Mouse (Mus musculus) midbrain, embryonic 10.5 days (tissue): ENCODE measurements around the gene Gm17428. TPM values are rescaled to one million over a fixed set of nuclear protein-coding genes. Genes with fewer than 3 reads are reported as not detected.
"Not testable (repeated sequence)": the region's sequence is repeated elsewhere in the genome, so short reads cannot be mapped to it uniquely, and the experiment has no call there.

ENCODE experiments used
- DNase-seq: peaks from one replicate; pipeline ENCODE4 v3.0.0-alpha.2; 2017; ENCODE audit warnings: low spot score
- H3K27ac ChIP-seq: fragments of 300-500 bp; sonication (generic); replicated peaks from 2 replicates; pipeline ENCODE4 v1.5.1; 2016; ENCODE audit warnings: mild to moderate bottlenecking
- H3K27me3 ChIP-seq: fragments of 300-500 bp; sonication (generic); 2 replicates; pipeline ENCODE4 v1.6.1; 2016; ENCODE audit warnings: low read depth, mild to moderate bottlenecking; ENCODE audit not compliant: poor library complexity, severe bottlenecking
- H3K36me3 ChIP-seq: fragments of 300-500 bp; sonication (generic); 2 replicates; pipeline ENCODE4 v1.6.1; 2016; ENCODE audit warnings: mild to moderate bottlenecking, moderate library complexity
- H3K4me1 ChIP-seq: fragments of 300-500 bp; sonication (generic); 2 replicates; pipeline ENCODE4 v1.6.1; 2016
- H3K4me3 ChIP-seq: fragments of 300-500 bp; sonication (generic); 2 replicates; pipeline ENCODE4 v1.5.1; 2016; ENCODE audit warnings: mild to moderate bottlenecking, moderate library complexity
- H3K9me3 ChIP-seq: fragments of 300-500 bp; sonication (generic); replicated peaks from 2 replicates; pipeline ENCODE4 v1.6.1; 2016; ENCODE audit warnings: mild to moderate bottlenecking
- WGBS: fragments of 180-500 bp; shearing (Covaris S2); methylation state at CpG from one replicate; pipeline ENCODE4 v1.1.7; 2016; 5-methylcytosine and 5-hydroxymethylcytosine counted together
- polyA plus RNA-seq: library from polyadenylated mRNA; unstranded; fragments of >200 nt; fragmentation: Nextera tagmentation; extraction: Ambion mirVana; gene quantifications from 2 replicates; pipeline ENCODE4 v1.2.1, GENCODE M21; 2016

Gm17428 gene
- polyA plus RNA-seq, 1 experiment from 2014 or later = not detected

GRCm38 (mm10) chr14:54941024-54941978, 35.4 kb upstream of the Gm17428 start:
- H3K9me3 ChIP-seq = no peaks in the 10 kb centered on the region
- WGBS = 68% methylated on average over 13 of the region's 13 CpGs
- H3K27me3 ChIP-seq = no peaks in the 10 kb centered on the region
- DNase-seq = no peak
- no peak overlapping the region for H3K4me3 ChIP-seq
- H3K4me1 ChIP-seq = peaks cover 5% of the 10 kb centered on the region
- no peak overlapping the region for H3K27ac ChIP-seq
- no peaks in the 10 kb centered on the region for H3K36me3 ChIP-seq

- 91% methylated on average over 8 of the region's 8 CpGs for WGBS
- Histone ChIP-seq H3K27ac (no peak overlapping the region), H3K27me3 (no peaks in the 10 kb centered on the region), H3K4me1 (no peaks in the 10 kb centered on the region), H3K4me3 (no peak overlapping the region), H3K9me3 (no peaks in the 10 kb centered on the region), H3K36me3 (no peaks in the 10 kb centered on the region)
- no peak for DNase-seq
Observed at GRCm38 (mm10) chr14:54942479-54942878, 34.3 kb upstream of the Gm17428 start.

DNA sequence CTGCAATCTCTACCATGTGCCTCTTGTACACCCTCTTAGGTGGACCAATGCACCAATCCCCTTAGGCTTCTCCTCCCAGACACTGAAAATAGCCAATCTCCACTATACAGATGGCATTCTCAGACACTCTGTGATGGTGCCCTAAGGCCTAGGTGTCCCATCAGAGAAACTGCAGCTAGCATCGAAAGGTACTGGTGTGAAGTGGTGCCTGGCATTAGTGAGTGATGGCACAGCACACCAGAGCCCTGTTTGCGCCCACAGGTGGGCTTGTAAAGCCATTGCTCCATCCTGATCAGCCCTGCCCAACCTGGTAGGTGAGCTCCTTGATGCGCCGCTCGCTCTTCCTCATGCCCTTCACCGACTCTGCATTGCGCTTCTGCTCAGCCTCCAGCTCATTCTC, 32.8 kb upstream of the Gm17428 start:
- Histone ChIP-seq H3K4me1 (no peaks in the 10 kb centered on the region), H3K9me3 (no peaks in the 10 kb centered on the region), H3K4me3 (no peak overlapping the region), H3K27me3 (0 out of 2 replicates have a peak, but pooled peaks cover under 1% of the 10 kb centered on the region), H3K36me3 (no peaks in the 10 kb centered on the region), H3K27ac (no peak overlapping the region)
- DNase-seq = no peak
- 93% methylated on average over 7 of the region's 7 CpGs for WGBS

- no peaks in the 10 kb centered on the region for H3K4me1 ChIP-seq
- no peak overlapping the region for H3K27ac ChIP-seq
- no peaks in the 10 kb centered on the region for H3K9me3 ChIP-seq
- WGBS = 66% methylated on average over 2 of the region's 2 CpGs
- no peak overlapping the region for H3K4me3 ChIP-seq
- peaks cover 8% of the 10 kb centered on the region; the same call in 1 of the 2 replicates for H3K27me3 ChIP-seq
- no peak for DNase-seq
- no peaks in the 10 kb centered on the region for H3K36me3 ChIP-seq
Observed at GRCm38 (mm10) chr14:54944939-54945338, 31.8 kb upstream of the Gm17428 start.

DNA sequence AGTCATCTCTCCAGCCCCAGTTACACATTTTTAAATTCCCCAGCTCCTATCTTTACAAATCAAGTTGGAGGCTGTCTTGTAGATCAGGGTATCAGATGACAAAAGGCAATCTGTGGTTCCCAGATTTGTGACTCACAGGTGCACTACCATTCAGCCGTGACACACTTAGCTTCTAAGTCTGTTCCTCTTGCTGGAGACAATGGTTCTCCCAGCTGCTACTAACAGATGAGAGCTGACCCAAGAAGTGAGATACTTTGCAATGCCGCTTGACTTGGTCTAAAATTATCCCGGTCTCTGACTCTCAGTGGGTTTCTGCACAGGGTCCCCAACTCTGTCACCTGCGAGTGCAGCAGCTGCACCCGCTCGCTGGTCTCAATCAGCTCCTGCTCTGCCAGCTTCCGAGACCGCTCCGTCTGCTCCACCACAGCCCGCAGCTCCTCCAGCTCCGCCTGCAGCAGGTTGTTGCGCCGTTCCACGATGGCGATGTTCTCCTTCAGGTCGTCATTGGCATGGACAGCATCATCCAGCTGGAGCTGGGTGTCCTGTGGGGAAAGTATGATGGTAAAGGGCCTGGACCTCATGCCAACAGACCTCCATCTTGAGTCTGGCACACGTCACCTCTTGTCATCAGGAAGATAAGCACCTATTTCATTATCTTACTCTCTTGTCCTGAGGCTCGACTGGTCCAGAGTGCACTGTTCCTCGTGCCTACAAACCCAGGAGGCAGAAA, 30.6 kb upstream of the Gm17428 start:
- peaks cover 8% of the 10 kb centered on the region; the same call in 1 of the 2 replicates for H3K27me3 ChIP-seq
- WGBS = 86% methylated on average over 19 of the region's 19 CpGs
- H3K4me1 ChIP-seq = no peaks in the 10 kb centered on the region
- H3K27ac ChIP-seq = no peak overlapping the region
- DNase-seq = no peak
- no peak overlapping the region for H3K4me3 ChIP-seq
- H3K36me3 ChIP-seq = no peaks in the 10 kb centered on the region
- H3K9me3 ChIP-seq = no peaks in the 10 kb centered on the region

DNA sequence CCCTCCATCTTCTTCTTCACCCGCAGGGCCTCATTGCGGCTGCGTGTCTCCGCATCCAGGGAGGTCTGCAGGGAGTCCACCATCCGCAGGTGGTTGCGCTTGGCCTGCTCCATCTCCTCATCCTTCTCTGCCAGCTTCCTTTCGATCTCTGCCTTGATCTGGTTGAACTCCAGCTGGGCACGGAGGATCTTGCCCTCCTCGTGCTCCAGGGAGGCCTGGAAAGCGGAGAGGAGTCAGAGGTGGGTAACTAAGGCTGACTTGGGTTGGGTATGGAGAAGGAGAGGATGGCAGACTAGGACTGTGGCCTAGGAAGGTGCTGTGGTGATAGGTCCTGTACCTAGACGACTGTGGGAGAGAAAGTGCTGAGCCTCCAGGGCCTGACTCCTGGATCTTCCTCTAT, 29.7 kb upstream of the Gm17428 start:
- not testable (repeated sequence) for H3K27ac ChIP-seq, H3K4me3 ChIP-seq, H3K4me1 ChIP-seq, H3K9me3 ChIP-seq, H3K27me3 ChIP-seq, DNase-seq, H3K36me3 ChIP-seq
- 87% methylated on average over 11 of the region's 11 CpGs for WGBS

DNA sequence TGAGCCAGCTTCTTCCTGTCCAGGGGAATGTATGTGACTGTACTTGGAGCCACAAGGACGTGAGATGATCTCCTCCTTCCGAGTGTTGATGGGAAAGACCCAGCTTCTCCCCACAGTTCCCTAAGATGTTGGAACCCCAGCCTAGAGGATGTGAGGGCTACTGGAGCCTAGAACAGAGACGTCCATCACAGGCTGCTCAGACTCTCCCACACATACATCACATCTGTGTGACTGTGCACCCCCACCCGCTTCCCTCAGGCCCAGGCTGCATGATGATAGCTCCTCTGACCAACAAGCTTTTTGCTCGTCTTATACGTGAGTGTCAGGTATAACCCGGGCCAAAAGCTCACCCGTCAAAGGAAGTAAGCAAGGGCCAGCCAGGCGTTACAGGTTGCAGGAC, 28.0 kb upstream of the Gm17428 start:
- H3K27me3 ChIP-seq = peaks cover 8% of the 10 kb centered on the region; the same call in 1 of the 2 replicates
- H3K36me3 ChIP-seq = no peaks in the 10 kb centered on the region
- H3K9me3 ChIP-seq = no peaks in the 10 kb centered on the region
- DNase-seq = no peak
- H3K27ac ChIP-seq = no peak overlapping the region
- no peaks in the 10 kb centered on the region for H3K4me1 ChIP-seq
- no peak overlapping the region for H3K4me3 ChIP-seq
- WGBS = 93% methylated on average over 9 of the region's 9 CpGs

- 66% methylated on average over 12 of the region's 12 CpGs for WGBS
Observed at GRCm38 (mm10) chr14:54950493-54950892, 26.2 kb upstream of the Gm17428 start.

DNA sequence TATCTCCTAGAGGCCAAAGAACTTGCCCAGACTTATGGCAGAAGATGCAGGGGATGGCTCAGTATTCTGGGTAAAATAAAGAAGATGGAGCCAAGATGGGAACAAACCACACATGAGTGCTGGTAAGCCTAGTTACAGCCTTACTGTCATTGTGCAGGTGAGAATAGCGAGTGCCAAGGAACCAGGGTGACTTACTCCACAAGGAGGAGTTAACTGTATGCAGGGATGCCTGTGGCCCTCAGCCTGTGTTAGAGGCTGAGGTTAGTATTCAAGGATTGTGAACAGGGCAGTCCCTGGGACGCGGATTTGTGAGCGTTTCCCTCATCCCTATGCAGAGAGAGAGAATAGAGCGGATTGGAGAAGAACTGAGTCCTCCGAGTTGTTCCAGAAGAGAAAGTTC, 25.1 kb upstream of the Gm17428 start:
- no peak for DNase-seq
- H3K4me1 ChIP-seq = no peaks in the 10 kb centered on the region
- H3K27ac ChIP-seq = no peak overlapping the region
- WGBS = 91% methylated on average over 6 of the region's 6 CpGs
- H3K9me3 ChIP-seq = no peaks in the 10 kb centered on the region
- peaks cover 8% of the 10 kb centered on the region; the same call in 1 of the 2 replicates for H3K27me3 ChIP-seq
- H3K36me3 ChIP-seq = no peaks in the 10 kb centered on the region
- no peak overlapping the region for H3K4me3 ChIP-seq

More at GRCm38 (mm10) chr14:54950493-54950892, 26.2 kb upstream of the Gm17428 start:
- no peaks in the 10 kb centered on the region for H3K36me3 ChIP-seq
- H3K4me3 ChIP-seq = no peak overlapping the region
- no peaks in the 10 kb centered on the region for H3K4me1 ChIP-seq
- H3K27ac ChIP-seq = no peak overlapping the region
- H3K27me3 ChIP-seq = peaks cover 8% of the 10 kb centered on the region; the same call in 1 of the 2 replicates
- H3K9me3 ChIP-seq = no peaks in the 10 kb centered on the region
- DNase-seq = no peak

GRCm38 (mm10) chr14:54953664-54954206, 23.0 kb upstream of the Gm17428 start:
- no peak for DNase-seq
- Histone ChIP-seq H3K4me3 (no peak overlapping the region), H3K4me1 (no peaks in the 10 kb centered on the region), H3K27me3 (peaks cover 8% of the 10 kb centered on the region; the same call in 1 of the 2 replicates), H3K27ac (no peak overlapping the region), H3K36me3 (no peaks in the 10 kb centered on the region), H3K9me3 (no peaks in the 10 kb centered on the region)
- WGBS = 89% methylated on average over 8 of the region's 8 CpGs

DNA sequence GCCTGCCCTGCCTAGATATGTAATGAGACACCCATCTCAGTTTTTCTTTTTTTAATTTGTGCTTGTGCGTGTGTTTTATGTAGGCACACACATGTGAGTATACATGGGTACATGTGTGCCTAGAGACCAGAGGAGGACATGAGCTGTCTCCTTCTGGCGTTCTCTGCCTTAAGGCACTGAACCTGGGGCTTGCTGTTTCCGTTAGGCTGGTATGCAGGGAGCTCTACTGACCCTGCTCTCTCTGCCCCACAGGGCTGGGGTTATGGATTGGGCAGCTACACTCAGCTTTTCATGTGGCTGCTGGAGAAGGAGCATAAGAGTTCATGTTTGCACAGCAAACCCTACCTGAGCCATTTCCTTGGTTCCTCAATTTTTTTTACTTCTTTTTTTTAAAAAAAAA, 22.3 kb upstream of the Gm17428 start:
- Histone ChIP-seq H3K9me3 (no peaks in the 10 kb centered on the region), H3K36me3 (no peaks in the 10 kb centered on the region), H3K27ac (no peak overlapping the region), H3K4me3 (no peak overlapping the region), H3K4me1 (no peaks in the 10 kb centered on the region), H3K27me3 (peaks cover 4% of the 10 kb centered on the region; the same call in 1 of the 2 replicates)
- WGBS = 85% methylated on average over 3 of the region's 3 CpGs
- no peak for DNase-seq

DNA sequence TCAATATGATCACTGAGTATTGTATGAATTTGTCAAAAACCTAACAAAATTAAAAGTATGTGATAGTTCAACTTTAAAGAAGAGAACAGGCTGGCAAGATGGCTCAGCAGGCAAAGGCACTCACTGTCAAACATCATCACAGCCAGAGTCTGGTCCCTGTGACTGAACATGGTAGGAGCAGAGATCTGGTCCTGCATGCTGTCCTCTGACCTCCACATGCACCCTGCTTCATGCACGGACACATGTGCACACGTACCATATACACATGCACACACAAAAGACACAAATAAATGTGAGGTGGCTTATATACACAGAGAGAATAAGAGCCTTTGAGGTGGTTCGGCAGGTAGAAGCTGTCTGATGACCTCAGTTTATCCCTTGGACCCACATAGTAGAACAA, 21.3 kb upstream of the Gm17428 start:
- no peak overlapping the region for H3K27ac ChIP-seq
- no peak for DNase-seq
- no peak overlapping the region for H3K4me3 ChIP-seq
- H3K9me3 ChIP-seq = no peaks in the 10 kb centered on the region
- H3K27me3 ChIP-seq = no peaks in the 10 kb centered on the region
- peaks cover 3% of the 10 kb centered on the region for H3K4me1 ChIP-seq
- no peaks in the 10 kb centered on the region for H3K36me3 ChIP-seq
- WGBS = 83% methylated on average over 3 of the region's 3 CpGs
